Mouse (Mus musculus): ENCODE data around the gene Ppp3ca.

GRCm38 (mm10) chr3:136748761-136749476 lies 79.0 kb downstream of the Ppp3ca start:
- TF ChIP-seq POLR2A (IDR thresholded peaks at IDR 0.05; ENCODE audit: control insufficient read depth, low read depth, low read length), result no peak
- TF ChIP-seq CTCF (IDR thresholded peaks at IDR 0.05; ENCODE audit: control insufficient read depth, insufficient read depth, insufficient replicate concordance, low read depth, low read length), result no peak
